Mouse (Mus musculus): Measurements from ENCODE around the gene Prkaa2. TPM values are rescaled to one million over a fixed set of nuclear protein-coding genes. Genes with fewer than 3 reads are reported as not detected.
A peak's percentile ranks its signal among the peaks of the same experiment; 100 is the strongest.

Prkaa2 gene
- polyA plus RNA-seq, 1 experiment from 2014 or later: 6.3 TPM

GRCm38 (mm10) chr4:105098660-105099059 lies 11.0 kb downstream of the Prkaa2 start:
- no peaks in the 10 kb centered on the region for H3K9me3 ChIP-seq (ENCODE audit: control insufficient read depth, low read length)
- H3K27ac ChIP-seq (ENCODE audit: low read length): no peak overlapping the region
- no peak for ATAC-seq
- H3K27me3 ChIP-seq (replicated peaks; ENCODE audit: control insufficient read depth, insufficient read depth, low read length): no peaks in the 10 kb centered on the region
- no peak overlapping the region for H3K4me3 ChIP-seq (ENCODE audit: low read length)
- 0 out of 2 replicates have a peak, but pooled peaks cover 3% of the 10 kb centered on the region for H3K4me1 ChIP-seq (ENCODE audit: control insufficient read depth, insufficient read depth, low read length)
- H3K36me3 ChIP-seq (ENCODE audit: control insufficient read depth, insufficient read depth, low read length): no peaks in the 10 kb centered on the region
- WGBS: 87% methylated on average over 7 of the region's 7 CpGs
- no peak overlapping the region for H3K9ac ChIP-seq (ENCODE audit: low read depth, low read length)
- H3K4me2 ChIP-seq (ENCODE audit: low read depth, low read length): no peak overlapping the region

- Histone ChIP-seq H3K36me3 (ENCODE audit: control insufficient read depth, insufficient read depth, low read length) (no peaks in the 10 kb centered on the region), H3K4me3 (ENCODE audit: low read length) (no peak overlapping the region), H3K27me3 (replicated peaks; ENCODE audit: control insufficient read depth, insufficient read depth, low read length) (no peaks in the 10 kb centered on the region), H3K9me3 (ENCODE audit: control insufficient read depth, low read length) (no peaks in the 10 kb centered on the region), H3K9ac (ENCODE audit: low read depth, low read length) (no peak overlapping the region), H3K27ac (ENCODE audit: low read length) (no peak overlapping the region), H3K4me2 (ENCODE audit: low read depth, low read length) (no peak overlapping the region), H3K4me1 (ENCODE audit: control insufficient read depth, insufficient read depth, low read length) (0 out of 2 replicates have a peak, but pooled peaks cover 3% of the 10 kb centered on the region)
- 69% methylated on average over 8 of the region's 8 CpGs for WGBS
- ATAC-seq: no peak
These were observed 11.5 kb downstream of the Prkaa2 start for GRCm38 (mm10) chr4:105098158-105098557.

- Histone ChIP-seq H3K4me1 (ENCODE audit: control insufficient read depth, insufficient read depth, low read length) (0 out of 2 replicates have a peak, but pooled peaks cover 3% of the 10 kb centered on the region), H3K9me3 (ENCODE audit: control insufficient read depth, low read length) (no peaks in the 10 kb centered on the region), H3K36me3 (ENCODE audit: control insufficient read depth, insufficient read depth, low read length) (no peaks in the 10 kb centered on the region), H3K27me3 (replicated peaks; ENCODE audit: control insufficient read depth, insufficient read depth, low read length) (no peaks in the 10 kb centered on the region), H3K9ac (ENCODE audit: low read depth, low read length) (no peak overlapping the region), H3K4me3 (ENCODE audit: low read length) (no peak overlapping the region), H3K4me2 (ENCODE audit: low read depth, low read length) (no peak overlapping the region), H3K27ac (ENCODE audit: low read length) (0 out of 2 replicates have a peak overlapping the region, but pooled peaks have one; percentile 36)
- 77% methylated on average over 5 of the region's 5 CpGs for WGBS
- no peak for ATAC-seq
These were observed 14.4 kb downstream of the Prkaa2 start for GRCm38 (mm10) chr4:105095316-105095715.

- Histone ChIP-seq H3K9me3 (ENCODE audit: control insufficient read depth, low read length) (no peaks in the 10 kb centered on the region), H3K27ac (ENCODE audit: low read length) (no peak overlapping the region), H3K4me1 (ENCODE audit: control insufficient read depth, insufficient read depth, low read length) (0 out of 2 replicates have a peak, but pooled peaks cover 3% of the 10 kb centered on the region), H3K9ac (ENCODE audit: low read depth, low read length) (no peak overlapping the region), H3K4me2 (ENCODE audit: low read depth, low read length) (no peak overlapping the region), H3K36me3 (ENCODE audit: control insufficient read depth, insufficient read depth, low read length) (no peaks in the 10 kb centered on the region), H3K27me3 (replicated peaks; ENCODE audit: control insufficient read depth, insufficient read depth, low read length) (no peaks in the 10 kb centered on the region), H3K4me3 (ENCODE audit: low read length) (no peak overlapping the region)
- WGBS: 98% methylated on average over 1 of the region's 1 CpGs
- ATAC-seq: no peak
These were observed 15.7 kb downstream of the Prkaa2 start for GRCm38 (mm10) chr4:105093951-105094350.

GRCm38 (mm10) chr4:105090417-105090816 lies 19.3 kb downstream of the Prkaa2 start:
- Histone ChIP-seq H3K9ac (ENCODE audit: low read depth, low read length) (no peak overlapping the region), H3K4me3 (ENCODE audit: low read length) (no peak overlapping the region), H3K27ac (ENCODE audit: low read length) (no peak overlapping the region), H3K27me3 (replicated peaks; ENCODE audit: control insufficient read depth, insufficient read depth, low read length) (no peaks in the 10 kb centered on the region), H3K9me3 (ENCODE audit: control insufficient read depth, low read length) (no peaks in the 10 kb centered on the region), H3K4me1 (ENCODE audit: control insufficient read depth, insufficient read depth, low read length) (0 out of 2 replicates have a peak, but pooled peaks cover 3% of the 10 kb centered on the region), H3K4me2 (ENCODE audit: low read depth, low read length) (no peak overlapping the region), H3K36me3 (ENCODE audit: control insufficient read depth, insufficient read depth, low read length) (no peaks in the 10 kb centered on the region)
- no peak for ATAC-seq
- 83% methylated on average over 5 of the region's 5 CpGs for WGBS

DNA sequence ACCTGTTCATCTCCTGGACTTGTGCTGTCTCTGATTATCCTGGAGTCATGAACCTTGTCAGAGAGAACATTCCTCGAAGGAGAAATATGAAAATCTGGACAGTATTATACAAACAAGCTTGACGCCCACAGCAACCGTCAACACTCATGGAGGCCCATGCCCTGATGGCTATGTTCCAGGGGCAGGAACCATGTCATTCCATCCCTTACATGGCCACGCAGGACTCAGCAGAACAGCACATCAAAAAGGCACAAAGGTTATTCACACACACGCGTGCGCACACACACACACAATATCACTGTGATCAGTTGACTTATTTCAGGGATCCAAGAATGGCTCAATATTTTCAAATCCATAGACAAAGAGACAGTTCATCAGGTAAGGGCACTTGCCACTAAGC lies 20.3 kb downstream of the Prkaa2 start:
- Histone ChIP-seq H3K4me2 (ENCODE audit: low read depth, low read length) (no peak overlapping the region), H3K4me1 (ENCODE audit: control insufficient read depth, insufficient read depth, low read length) (no peaks in the 10 kb centered on the region), H3K27me3 (replicated peaks; ENCODE audit: control insufficient read depth, insufficient read depth, low read length) (no peaks in the 10 kb centered on the region), H3K27ac (ENCODE audit: low read length) (no peak overlapping the region), H3K9me3 (ENCODE audit: control insufficient read depth, low read length) (no peaks in the 10 kb centered on the region), H3K9ac (ENCODE audit: low read depth, low read length) (no peak overlapping the region), H3K4me3 (ENCODE audit: low read length) (no peak overlapping the region), H3K36me3 (ENCODE audit: control insufficient read depth, insufficient read depth, low read length) (no peaks in the 10 kb centered on the region)
- WGBS: 85% methylated on average over 7 of the region's 7 CpGs
- no peak for ATAC-seq

DNA sequence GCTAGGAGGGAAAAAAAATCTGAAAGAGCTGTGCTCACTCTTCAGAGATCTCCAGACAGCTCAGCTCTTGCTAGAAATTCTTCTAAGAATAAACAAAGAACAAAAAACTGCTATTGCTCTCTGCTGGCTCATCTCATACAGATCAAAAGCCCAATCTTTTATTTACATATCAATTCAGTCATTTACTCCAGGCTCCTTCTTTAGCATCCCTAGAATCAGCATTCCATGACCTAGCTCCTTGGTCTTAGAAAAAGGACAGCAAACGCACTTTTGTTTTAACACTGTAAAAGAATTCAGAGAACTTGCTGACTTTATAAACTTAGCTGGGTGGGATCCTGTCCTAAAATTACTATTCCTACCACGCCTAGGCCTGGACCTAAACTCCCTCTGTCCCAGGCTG lies 21.0 kb downstream of the Prkaa2 start:
- Histone ChIP-seq H3K9me3 (ENCODE audit: control insufficient read depth, low read length) (no peaks in the 10 kb centered on the region), H3K27me3 (replicated peaks; ENCODE audit: control insufficient read depth, insufficient read depth, low read length) (no peaks in the 10 kb centered on the region), H3K27ac (ENCODE audit: low read length) (no peak overlapping the region), H3K4me2 (ENCODE audit: low read depth, low read length) (no peak overlapping the region), H3K9ac (ENCODE audit: low read depth, low read length) (no peak overlapping the region), H3K36me3 (ENCODE audit: control insufficient read depth, insufficient read depth, low read length) (no peaks in the 10 kb centered on the region), H3K4me1 (ENCODE audit: control insufficient read depth, insufficient read depth, low read length) (no peaks in the 10 kb centered on the region), H3K4me3 (ENCODE audit: low read length) (no peak overlapping the region)
- WGBS: 71% methylated on average over 2 of the region's 2 CpGs
- ATAC-seq: no peak

- no peaks in the 10 kb centered on the region for H3K9me3 ChIP-seq (ENCODE audit: control insufficient read depth, low read length)
- H3K4me3 ChIP-seq (ENCODE audit: low read length): no peak overlapping the region
- H3K27ac ChIP-seq (ENCODE audit: low read length): no peak overlapping the region
- WGBS: 72% methylated on average over 6 of the region's 6 CpGs
- H3K4me1 ChIP-seq (ENCODE audit: control insufficient read depth, insufficient read depth, low read length): peaks cover 4% of the 10 kb centered on the region; the same call in 1 of the 2 replicates
- H3K36me3 ChIP-seq (ENCODE audit: control insufficient read depth, insufficient read depth, low read length): no peaks in the 10 kb centered on the region
- no peak overlapping the region for H3K9ac ChIP-seq (ENCODE audit: low read depth, low read length)
- no peak overlapping the region for H3K4me2 ChIP-seq (ENCODE audit: low read depth, low read length)
- peak; percentile 75 for ATAC-seq
- no peaks in the 10 kb centered on the region for H3K27me3 ChIP-seq (replicated peaks; ENCODE audit: control insufficient read depth, insufficient read depth, low read length)
These were observed 33.5 kb downstream of the Prkaa2 start for GRCm38 (mm10) chr4:105076152-105076551.

- ATAC-seq: no peak
- Histone ChIP-seq H3K9me3 (ENCODE audit: control insufficient read depth, low read length) (no peaks in the 10 kb centered on the region), H3K4me3 (ENCODE audit: low read length) (no peak overlapping the region), H3K4me1 (ENCODE audit: control insufficient read depth, insufficient read depth, low read length) (peaks cover 4% of the 10 kb centered on the region; the same call in 1 of the 2 replicates), H3K9ac (ENCODE audit: low read depth, low read length) (no peak overlapping the region), H3K4me2 (ENCODE audit: low read depth, low read length) (no peak overlapping the region), H3K27me3 (replicated peaks; ENCODE audit: control insufficient read depth, insufficient read depth, low read length) (no peaks in the 10 kb centered on the region), H3K36me3 (ENCODE audit: control insufficient read depth, insufficient read depth, low read length) (no peaks in the 10 kb centered on the region), H3K27ac (ENCODE audit: low read length) (no peak overlapping the region)
- 94% methylated on average over 3 of the region's 3 CpGs for whole genome bisulfite sequencing
These were observed 37.8 kb downstream of the Prkaa2 start for GRCm38 (mm10) chr4:105071761-105072427.

Data from intestine, embryonic 16.5 days (tissue).